Mouse (Mus musculus): Measurements from ENCODE around the gene Ccn1. TPM values are rescaled to one million over a fixed set of nuclear protein-coding genes. Genes with fewer than 3 reads are reported as not detected.
A peak's percentile ranks its signal among the peaks of the same experiment; 100 is the strongest.

Ccn1 gene
- polyA plus RNA-seq, 1 experiment from 2014 or later, result 58.3 TPM

- Histone ChIP-seq H3K9me3 (no peaks in the 10 kb centered on the region), H3K9ac (no peak overlapping the region), H3K4me3 (no peak overlapping the region), H3K4me1 (peaks cover 33% of the 10 kb centered on the region), H3K27me3 (no peaks in the 10 kb centered on the region), H3K27ac (no peak overlapping the region), H3K4me2 (no peak overlapping the region), H3K36me3 (no peaks in the 10 kb centered on the region)
- WGBS, result 15% methylated on average over 6 of the region's 6 CpGs
- no peak for ATAC-seq (ENCODE audit: borderline replicate concordance, extremely low read depth, low FRiP score, low TSS enrichment)
These were observed 16.9 kb downstream of the Ccn1 start for GRCm38 (mm10) chr3:145632888-145633287.

- Histone ChIP-seq H3K36me3 (no peaks in the 10 kb centered on the region), H3K9me3 (no peaks in the 10 kb centered on the region), H3K9ac (no peak overlapping the region), H3K27ac (no peak overlapping the region), H3K4me2 (no peak overlapping the region), H3K4me3 (no peak overlapping the region), H3K27me3 (no peaks in the 10 kb centered on the region), H3K4me1 (peaks cover 23% of the 10 kb centered on the region)
- ATAC-seq (ENCODE audit: borderline replicate concordance, extremely low read depth, low FRiP score, low TSS enrichment), result no peak
- WGBS, result 42% methylated on average over 5 of the region's 5 CpGs
These were observed 21.1 kb downstream of the Ccn1 start for GRCm38 (mm10) chr3:145628643-145629042.

GRCm38 (mm10) chr3:145627830-145628229 is 22.0 kb downstream of the Ccn1 start:
- WGBS, result 93% methylated on average over 3 of the region's 3 CpGs
- Histone ChIP-seq H3K27ac (no peak overlapping the region), H3K4me2 (no peak overlapping the region), H3K9ac (no peak overlapping the region), H3K4me1 (peaks cover 19% of the 10 kb centered on the region), H3K9me3 (no peaks in the 10 kb centered on the region), H3K27me3 (no peaks in the 10 kb centered on the region), H3K36me3 (no peaks in the 10 kb centered on the region), H3K4me3 (no peak overlapping the region)
- no peak for ATAC-seq (ENCODE audit: borderline replicate concordance, extremely low read depth, low FRiP score, low TSS enrichment)

GRCm38 (mm10) chr3:145626063-145626462 is 23.7 kb downstream of the Ccn1 start:
- H3K4me3 ChIP-seq, result no peak overlapping the region
- WGBS, result 86% methylated on average over 1 of the region's 1 CpGs
- no peak overlapping the region for H3K4me2 ChIP-seq
- H3K9ac ChIP-seq, result no peak overlapping the region
- no peaks in the 10 kb centered on the region for H3K27me3 ChIP-seq
- peaks cover 12% of the 10 kb centered on the region; the same call in 1 of the 2 replicates for H3K4me1 ChIP-seq
- H3K9me3 ChIP-seq, result no peaks in the 10 kb centered on the region
- H3K27ac ChIP-seq, result no peak overlapping the region
- H3K36me3 ChIP-seq, result no peaks in the 10 kb centered on the region
- ATAC-seq (ENCODE audit: borderline replicate concordance, extremely low read depth, low FRiP score, low TSS enrichment), result no peak

GRCm38 (mm10) chr3:145625546-145625945 is 24.2 kb downstream of the Ccn1 start:
- Histone ChIP-seq H3K27ac (no peak overlapping the region), H3K9me3 (no peaks in the 10 kb centered on the region), H3K4me3 (no peak overlapping the region), H3K36me3 (no peaks in the 10 kb centered on the region), H3K4me2 (no peak overlapping the region), H3K27me3 (no peaks in the 10 kb centered on the region), H3K9ac (no peak overlapping the region), H3K4me1 (peaks cover 12% of the 10 kb centered on the region; the same call in 1 of the 2 replicates)
- ATAC-seq (ENCODE audit: borderline replicate concordance, extremely low read depth, low FRiP score, low TSS enrichment), result no peak
- 62% methylated on average over 9 of the region's 9 CpGs for WGBS

GRCm38 (mm10) chr3:145624786-145625185 is 25.0 kb downstream of the Ccn1 start:
- no peaks in the 10 kb centered on the region for H3K36me3 ChIP-seq
- H3K9me3 ChIP-seq, result no peaks in the 10 kb centered on the region
- H3K4me3 ChIP-seq, result no peak overlapping the region
- ATAC-seq (ENCODE audit: borderline replicate concordance, extremely low read depth, low FRiP score, low TSS enrichment), result no peak
- H3K27ac ChIP-seq, result no peak overlapping the region
- H3K9ac ChIP-seq, result no peak overlapping the region
- no peak overlapping the region for H3K4me2 ChIP-seq
- peaks cover 12% of the 10 kb centered on the region; the same call in 1 of the 2 replicates for H3K4me1 ChIP-seq
- WGBS, result 84% methylated on average over 4 of the region's 4 CpGs
- H3K27me3 ChIP-seq, result no peaks in the 10 kb centered on the region

- no peaks in the 10 kb centered on the region for H3K27me3 ChIP-seq
- ATAC-seq (ENCODE audit: borderline replicate concordance, extremely low read depth, low FRiP score, low TSS enrichment), result peak; percentile 51; the same call in 1 of the 2 replicates
- H3K9me3 ChIP-seq, result no peaks in the 10 kb centered on the region
- H3K27ac ChIP-seq, result no peak overlapping the region
- 60% methylated on average over 12 of the region's 12 CpGs for WGBS
- H3K9ac ChIP-seq, result no peak overlapping the region
- no peaks in the 10 kb centered on the region for H3K36me3 ChIP-seq
- H3K4me1 ChIP-seq, result peaks cover 6% of the 10 kb centered on the region; the same call in 1 of the 2 replicates
- no peak overlapping the region for H3K4me3 ChIP-seq
- no peak overlapping the region for H3K4me2 ChIP-seq
These were observed 26.7 kb downstream of the Ccn1 start for GRCm38 (mm10) chr3:145623047-145623446.

- Histone ChIP-seq H3K4me3 (no peak overlapping the region), H3K9me3 (no peaks in the 10 kb centered on the region), H3K4me2 (no peak overlapping the region), H3K4me1 (peaks cover 6% of the 10 kb centered on the region; the same call in 1 of the 2 replicates), H3K27ac (no peak overlapping the region), H3K9ac (no peak overlapping the region), H3K36me3 (no peaks in the 10 kb centered on the region), H3K27me3 (no peaks in the 10 kb centered on the region)
- WGBS, result 58% methylated on average over 4 of the region's 4 CpGs
- no peak for ATAC-seq (ENCODE audit: borderline replicate concordance, extremely low read depth, low FRiP score, low TSS enrichment)
These were observed 28.6 kb downstream of the Ccn1 start for GRCm38 (mm10) chr3:145621209-145621608.

GRCm38 (mm10) chr3:145619621-145620365 is 30.0 kb downstream of the Ccn1 start:
- Histone ChIP-seq H3K4me3 (no peak overlapping the region), H3K27me3 (no peaks in the 10 kb centered on the region), H3K4me1 (peaks cover 14% of the 10 kb centered on the region), H3K36me3 (no peaks in the 10 kb centered on the region), H3K9me3 (no peaks in the 10 kb centered on the region), H3K27ac (no peak overlapping the region), H3K4me2 (no peak overlapping the region), H3K9ac (no peak overlapping the region)
- WGBS, result 88% methylated on average over 17 of the region's 17 CpGs
- no peak for ATAC-seq (ENCODE audit: borderline replicate concordance, extremely low read depth, low FRiP score, low TSS enrichment)

GRCm38 (mm10) chr3:145618299-145618698 is 31.5 kb downstream of the Ccn1 start:
- Histone ChIP-seq H3K4me2 (no peak overlapping the region), H3K9me3 (no peaks in the 10 kb centered on the region), H3K4me3 (no peak overlapping the region), H3K27me3 (no peaks in the 10 kb centered on the region), H3K9ac (no peak overlapping the region), H3K36me3 (no peaks in the 10 kb centered on the region), H3K4me1 (peaks cover 24% of the 10 kb centered on the region), H3K27ac (no peak overlapping the region)
- no peak for ATAC-seq (ENCODE audit: borderline replicate concordance, extremely low read depth, low FRiP score, low TSS enrichment)
- WGBS, result 56% methylated on average over 9 of the region's 9 CpGs

- 11% methylated on average over 17 of the region's 17 CpGs for WGBS
- ATAC-seq (ENCODE audit: borderline replicate concordance, extremely low read depth, low FRiP score, low TSS enrichment), result peak; percentile 85
- no peaks in the 10 kb centered on the region for H3K9me3 ChIP-seq
- no peaks in the 10 kb centered on the region for H3K36me3 ChIP-seq
- H3K4me3 ChIP-seq, result no peak overlapping the region
- H3K4me1 ChIP-seq, result peaks cover 22% of the 10 kb centered on the region
- 0 out of 2 replicates have a peak overlapping the region, but pooled peaks have one; percentile 16 for H3K9ac ChIP-seq
- H3K27me3 ChIP-seq, result no peaks in the 10 kb centered on the region
- H3K4me2 ChIP-seq, result peak overlapping the region; percentile 35
- H3K27ac ChIP-seq, result peak overlapping the region; percentile 80
These were observed 35.2 kb downstream of the Ccn1 start for GRCm38 (mm10) chr3:145614362-145615115.

- H3K9ac ChIP-seq, result no peak overlapping the region
- H3K36me3 ChIP-seq, result no peaks in the 10 kb centered on the region
- H3K27ac ChIP-seq, result no peak overlapping the region
- ATAC-seq (ENCODE audit: borderline replicate concordance, extremely low read depth, low FRiP score, low TSS enrichment), result no peak
- no peaks in the 10 kb centered on the region for H3K27me3 ChIP-seq
- H3K4me2 ChIP-seq, result no peak overlapping the region
- 54% methylated on average over 4 of the region's 4 CpGs for WGBS
- no peak overlapping the region for H3K4me3 ChIP-seq
- no peaks in the 10 kb centered on the region for H3K9me3 ChIP-seq
- H3K4me1 ChIP-seq, result peaks cover 22% of the 10 kb centered on the region
These were observed 36.5 kb downstream of the Ccn1 start for GRCm38 (mm10) chr3:145613234-145613633.
